Mouse (Mus musculus): ENCODE results near the gene Otulinl. TPM values are rescaled to one million over a fixed set of nuclear protein-coding genes. Genes with fewer than 3 reads are reported as not detected.
A peak's percentile ranks its signal among the peaks of the same experiment; 100 is the strongest.
"Not testable (repeated sequence)": the region's sequence is repeated elsewhere in the genome, so short reads cannot be mapped to it uniquely, and the experiment has no call there.

The Otulinl gene
- total RNA-seq (2021), result 1 to 10 TPM; 5.5 to 6.2 TPM
- long read RNA-seq, experiment 1, transcript Otulinl-202 (8 exons, 2,950 nt), result major isoform, 6 of 10 reads
- long read RNA-seq, experiment 1, partial matches to known transcripts, result 0 of 10 reads
- long read RNA-seq, experiment 1, other reads (novel, unspliced or antisense), result 2 of 10 reads
- long read RNA-seq, experiment 2, partial matches to known transcripts, result 0 of 8 reads
- long read RNA-seq, experiment 2, other reads (novel, unspliced or antisense), result 3 of 8 reads

GRCm38 (mm10) chr15:27681419-27682187, at the start of gene Otulinl:
Gene Otulinl (minus strand): TSS chr15:27681579.
- DNase-seq (ENCODE audit: low spot score in 2 of 2), result peak; percentile 88 to 91

GRCm38 (mm10) chr15:27726228-27726627, 44.8 kb upstream of the Otulinl start:
- DNase-seq (ENCODE audit: low spot score in 2 of 2), result no peak

DNA sequence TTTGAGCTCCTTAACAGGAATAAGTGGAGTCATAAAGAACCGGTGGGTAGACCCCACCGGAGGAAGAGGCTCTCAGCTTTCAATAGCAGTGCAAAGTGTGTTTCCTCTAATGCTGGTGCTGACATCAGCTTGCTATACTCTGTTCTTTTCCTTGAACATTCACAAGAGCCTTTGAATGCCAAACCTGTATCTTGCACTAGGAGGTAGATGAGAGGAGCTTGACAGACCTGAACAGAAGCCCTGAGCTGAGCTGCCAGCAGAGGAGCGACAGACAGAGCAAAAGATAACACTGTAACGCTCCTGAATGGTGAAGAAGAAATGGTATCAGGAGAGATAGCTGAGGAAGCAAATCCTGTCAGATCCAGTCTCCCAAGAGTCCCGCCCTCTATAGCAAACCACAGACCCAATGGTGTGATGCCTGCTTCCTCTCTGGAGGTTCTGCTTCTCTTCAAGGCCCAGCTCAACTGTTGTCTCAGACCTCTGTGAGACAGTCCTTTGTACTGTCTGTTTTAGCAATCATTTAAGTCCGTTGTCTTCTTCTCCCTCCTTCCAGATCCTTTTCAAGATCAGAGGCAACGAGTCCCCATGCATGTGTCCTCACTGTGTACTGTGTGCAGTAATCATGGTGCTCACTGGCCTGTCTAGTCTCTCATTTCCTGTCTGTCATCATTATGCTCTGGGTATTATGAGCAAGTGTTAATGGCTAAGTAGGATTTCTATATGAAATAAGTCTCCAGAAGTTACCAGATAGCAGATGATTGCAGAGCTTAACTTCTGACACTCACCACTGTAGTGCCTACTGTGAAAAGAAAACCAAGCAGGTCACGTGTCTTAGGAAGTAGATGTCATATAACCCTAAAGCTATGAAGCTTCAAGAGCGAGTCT, 43.7 kb upstream of the Otulinl start:
- no peak for DNase-seq (ENCODE audit: low spot score in 2 of 2)

GRCm38 (mm10) chr15:27724298-27724697, 42.9 kb upstream of the Otulinl start:
- DNase-seq (ENCODE audit: low spot score in 2 of 2), result no peak

DNA sequence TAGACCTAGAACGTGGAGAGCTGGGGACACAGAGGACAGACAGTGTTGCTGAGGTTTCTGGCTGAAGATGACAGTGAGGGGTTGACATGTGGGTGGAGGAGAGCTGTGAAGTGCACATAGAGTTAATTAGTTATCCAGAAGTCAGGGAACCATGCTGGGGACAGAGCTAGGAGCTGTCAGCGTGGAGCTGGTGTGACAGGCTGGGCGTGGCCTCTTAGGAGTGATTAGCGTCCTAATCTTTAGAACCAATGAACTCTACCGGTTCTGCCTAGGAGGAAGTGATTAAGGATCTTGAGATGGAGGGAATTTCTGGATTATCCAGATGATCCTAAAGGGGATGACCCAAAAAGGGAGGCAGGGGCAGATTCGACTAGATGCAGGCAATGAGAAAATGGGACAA, 42.4 kb upstream of the Otulinl start:
- no peak for DNase-seq (ENCODE audit: low spot score in 2 of 2)

DNA sequence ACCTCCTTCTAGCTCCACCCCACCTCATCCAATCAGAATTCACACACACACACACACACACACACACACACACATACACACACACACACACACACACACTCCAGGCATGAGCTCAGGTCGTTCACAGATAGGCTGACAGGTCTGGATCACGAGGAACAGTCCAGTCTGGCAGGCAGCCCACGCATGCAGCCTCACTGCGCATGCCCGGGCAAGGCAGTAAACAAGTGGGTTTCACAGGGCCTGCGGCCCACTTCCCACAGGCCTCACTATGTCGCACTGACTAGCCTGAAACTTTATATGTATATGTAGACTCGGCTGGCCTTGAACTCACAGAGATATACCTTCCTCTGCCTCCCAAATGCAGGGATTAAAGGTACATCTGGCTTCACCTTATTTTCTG, 38.9 kb upstream of the Otulinl start:
- not testable (repeated sequence) for DNase-seq (ENCODE audit: low spot score in 2 of 2)

DNA sequence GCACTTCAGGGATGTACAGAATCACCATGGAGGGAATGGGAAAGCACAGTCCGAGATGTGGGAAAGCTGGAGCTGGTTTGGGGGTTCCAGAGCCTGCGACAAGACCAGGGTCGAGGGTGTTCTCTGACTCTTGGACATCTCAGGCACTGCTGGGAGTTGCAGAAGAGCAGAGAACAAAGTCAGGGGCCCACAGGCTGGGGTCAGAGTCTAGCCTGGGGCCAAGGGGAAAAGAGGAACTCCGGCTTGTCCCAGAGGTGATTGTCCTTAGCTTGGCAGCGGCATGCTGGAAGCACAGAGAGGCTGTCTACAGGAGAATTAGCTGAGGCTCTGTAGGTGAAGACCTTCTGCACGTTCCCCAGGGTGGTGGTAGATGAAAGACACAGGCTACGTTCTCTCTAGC, 37.3 kb upstream of the Otulinl start:
- DNase-seq (ENCODE audit: low spot score in 2 of 2), result no peak

DNA sequence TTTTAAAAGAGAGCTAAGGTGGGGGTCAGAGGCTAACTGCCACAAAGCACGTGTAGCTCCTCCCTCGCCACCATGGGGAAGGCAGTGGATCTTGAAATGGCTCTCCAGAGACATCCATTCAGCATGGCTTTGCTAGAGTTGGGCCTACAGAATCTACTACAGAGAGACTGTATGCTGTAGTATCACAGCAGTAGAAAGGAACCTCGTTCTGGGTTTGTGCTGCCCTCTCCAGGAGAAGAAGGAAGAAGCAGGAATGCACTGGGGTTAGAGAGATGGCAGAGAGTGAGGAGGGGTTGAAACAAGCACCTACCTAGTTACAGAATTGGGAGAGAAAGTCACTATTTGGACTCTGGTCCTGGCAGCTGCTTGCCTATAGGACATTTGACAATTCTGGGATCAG, 34.0 kb upstream of the Otulinl start:
- DNase-seq (ENCODE audit: low spot score in 2 of 2), result peak in 1 of 2 experiments; percentile 33

- DNase-seq (ENCODE audit: low spot score in 2 of 2), result no peak
These were observed 29.3 kb upstream of the Otulinl start for GRCm38 (mm10) chr15:27710698-27711097.

- DNase-seq (ENCODE audit: low spot score in 2 of 2), result no peak
These were observed 27.7 kb upstream of the Otulinl start for GRCm38 (mm10) chr15:27708968-27709612.

DNA sequence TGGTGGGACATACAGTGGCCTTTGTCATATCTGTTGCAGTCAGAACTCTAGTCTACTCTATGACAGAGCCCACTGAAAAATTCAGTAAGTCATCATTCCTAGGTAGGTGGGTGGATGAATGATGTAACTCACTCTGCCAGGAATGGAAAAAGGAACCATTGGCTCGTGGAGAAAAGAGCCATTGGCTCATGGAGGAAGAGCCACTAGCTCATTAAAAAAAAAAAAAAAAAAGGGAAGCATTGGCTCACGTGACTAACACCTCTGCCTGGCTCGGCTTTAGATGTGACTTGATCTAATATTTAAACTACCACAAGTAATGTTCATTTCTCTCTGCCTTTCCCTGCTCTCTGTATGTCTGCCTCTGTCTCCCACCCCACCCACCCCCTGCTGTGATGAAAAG, 27.1 kb upstream of the Otulinl start:
- DNase-seq (ENCODE audit: low spot score in 2 of 2), result no peak

DNA sequence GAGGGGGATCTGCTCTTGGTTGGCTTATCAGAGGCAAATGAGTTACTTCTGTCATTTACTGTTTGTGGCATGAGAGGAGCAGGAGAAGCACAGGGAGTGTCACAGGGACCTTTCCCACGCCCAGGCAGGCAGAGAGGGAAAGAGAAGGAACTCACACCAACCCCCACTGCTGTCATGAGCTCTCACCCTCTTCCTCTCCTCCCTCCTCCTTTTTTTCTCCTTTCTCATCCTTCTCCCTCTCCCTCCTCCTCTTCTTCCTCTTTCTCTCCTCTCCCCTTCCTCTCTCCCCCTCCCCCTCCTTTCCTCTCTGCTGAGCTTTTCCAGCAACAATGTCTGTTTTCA, 21.6 kb upstream of the Otulinl start:
- no peak for DNase-seq (ENCODE audit: low spot score in 2 of 2)

GRCm38 (mm10) chr15:27702031-27702971, 20.9 kb upstream of the Otulinl start:
- DNase-seq (ENCODE audit: low spot score in 2 of 2), result no peak

DNA sequence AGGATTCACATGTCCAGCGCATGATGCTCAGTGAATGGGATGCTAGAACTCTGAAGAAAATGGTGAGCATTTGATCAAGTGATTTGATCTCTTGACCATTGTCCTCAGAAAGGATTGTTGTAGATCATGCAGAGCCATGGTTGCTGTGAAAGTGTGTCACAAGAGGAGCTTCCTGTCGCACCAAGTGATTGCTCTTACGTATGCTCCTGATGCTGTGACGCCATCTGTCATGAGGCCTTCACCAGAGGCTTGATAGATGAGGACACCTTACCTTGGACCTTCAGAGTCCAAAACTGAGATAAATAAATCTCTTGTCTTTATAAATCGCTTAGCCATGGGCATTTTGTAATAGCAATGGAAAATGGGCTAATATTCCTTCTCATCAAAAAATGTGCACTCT, 16.3 kb upstream of the Otulinl start:
- DNase-seq (ENCODE audit: low spot score in 2 of 2), result no peak

GRCm38 (mm10) chr15:27693235-27693634, 11.9 kb upstream of the Otulinl start:
- no peak for DNase-seq (ENCODE audit: low spot score in 2 of 2)

DNA sequence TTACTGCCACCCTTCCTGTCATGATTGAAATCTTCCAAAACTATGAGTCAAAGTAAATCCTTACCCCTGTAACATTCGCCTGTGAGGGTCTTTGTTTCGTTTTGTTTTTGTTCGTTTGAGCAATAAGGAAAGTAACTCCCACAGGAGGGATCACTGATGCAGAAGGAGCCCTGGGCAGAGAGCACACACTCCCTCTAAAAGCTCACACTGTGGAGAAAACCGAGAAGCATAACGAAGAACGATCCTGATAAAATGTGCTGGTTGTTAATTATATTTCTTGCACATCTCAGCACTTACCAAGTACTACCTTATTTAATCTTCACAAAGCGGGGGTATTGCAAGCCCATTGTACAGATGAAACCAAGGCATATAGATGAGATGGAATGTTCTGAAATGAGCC, 10.8 kb upstream of the Otulinl start:
- no peak for DNase-seq (ENCODE audit: low spot score in 2 of 2)

DNA sequence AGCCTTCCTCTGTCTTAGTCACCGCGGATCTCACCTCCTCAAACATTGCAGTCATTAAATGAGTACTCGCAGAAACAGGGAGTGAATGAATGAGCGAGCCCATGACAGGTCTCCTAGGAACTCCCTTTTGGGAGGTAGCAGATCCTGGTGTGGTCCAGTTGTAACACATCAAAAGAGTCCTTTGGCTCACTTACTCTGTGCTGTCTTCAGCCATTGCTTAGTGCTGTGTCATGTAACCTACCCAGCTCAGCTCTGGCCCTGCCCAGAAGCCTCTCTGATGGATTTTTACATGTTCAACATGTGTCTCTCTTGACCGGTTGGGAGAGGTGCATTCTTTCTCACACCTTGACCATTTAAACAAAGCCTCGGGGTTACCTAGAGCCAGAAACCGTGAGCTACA, 9.8 kb upstream of the Otulinl start:
- no peak for DNase-seq (ENCODE audit: low spot score in 2 of 2)

DNA sequence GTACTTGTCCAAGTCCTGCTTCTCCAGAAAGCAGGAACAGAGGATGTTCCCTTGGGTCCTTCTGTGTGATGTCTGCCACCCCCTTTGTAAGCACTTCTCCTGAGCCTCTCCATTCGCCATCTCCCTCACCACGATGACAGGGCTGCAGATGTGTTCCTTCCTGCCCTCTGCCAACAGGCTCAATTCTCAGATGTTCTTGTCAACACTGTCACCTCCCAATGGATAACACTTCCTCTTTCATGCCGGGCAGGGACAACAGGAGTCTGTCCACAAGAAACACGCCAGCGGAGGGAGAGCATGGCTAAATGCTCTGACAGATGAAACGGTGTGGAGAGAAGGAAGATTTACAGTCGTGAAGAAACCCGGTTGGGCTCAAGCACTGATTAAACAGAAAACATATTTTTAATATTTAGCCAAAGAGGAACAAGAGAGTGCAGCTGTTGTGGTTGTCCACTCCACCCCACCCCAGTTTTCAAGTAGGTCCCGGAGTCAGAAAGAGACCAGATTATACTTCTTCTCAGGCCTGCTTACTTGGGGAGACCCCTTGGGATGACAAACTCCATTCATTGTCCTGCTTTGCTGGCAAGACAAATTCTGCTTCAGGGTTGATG, 6.8 kb upstream of the Otulinl start:
- no peak for DNase-seq (ENCODE audit: low spot score in 2 of 2)

DNA sequence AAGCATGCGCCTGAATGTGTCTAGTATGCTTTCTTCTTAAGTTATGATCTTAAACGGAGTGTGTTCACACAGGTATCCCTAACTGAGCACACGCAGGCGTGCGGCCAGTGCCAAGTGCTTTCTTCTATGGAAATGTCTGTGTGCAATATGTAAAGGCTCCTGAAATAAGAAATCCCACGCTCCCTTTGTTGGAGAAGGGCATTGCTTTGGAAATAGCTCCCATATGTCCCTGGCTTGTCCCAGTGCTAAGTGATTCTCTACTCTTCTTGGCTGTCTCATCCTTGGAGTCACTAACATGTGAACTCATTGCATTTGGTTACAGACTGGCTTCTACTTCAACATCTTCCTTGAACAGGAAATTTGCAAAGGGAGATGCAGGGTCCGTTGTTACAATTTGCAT, 3.4 kb upstream of the Otulinl start:
- no peak for DNase-seq (ENCODE audit: low spot score in 2 of 2)

DNA sequence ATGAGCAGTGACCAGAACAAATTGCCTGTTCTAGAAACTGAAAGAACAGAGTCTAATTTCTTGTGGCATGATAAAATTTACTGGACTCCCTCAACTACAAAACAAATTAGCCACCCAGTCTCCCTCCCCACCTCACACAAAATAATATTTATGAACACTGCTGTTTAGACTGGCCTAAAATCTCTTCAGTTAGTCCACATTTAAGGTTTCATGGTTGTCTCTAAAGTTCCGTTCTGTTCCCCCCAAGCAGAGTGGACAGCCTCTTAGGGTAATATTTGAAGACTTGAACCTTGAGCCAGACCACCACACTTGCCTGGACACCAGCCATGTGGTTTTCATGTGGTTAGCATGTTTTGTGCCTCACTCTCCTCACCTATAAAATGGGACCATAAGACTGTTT, 1.8 kb upstream of the Otulinl start:
- DNase-seq (ENCODE audit: low spot score in 2 of 2), result no peak
